Mouse (Mus musculus) gastrocnemius, adult 18-20 months (tissue): ENCODE results near the gene Spin2e. TPM values are rescaled to one million over a fixed set of nuclear protein-coding genes. Genes with fewer than 3 reads are reported as not detected.
"Not testable (repeated sequence)": the region's sequence is repeated elsewhere in the genome, so short reads cannot be mapped to it uniquely, and the experiment has no call there.

ENCODE experiments used
- DNase-seq: peaks from one replicate; pipeline ENCODE4 v3.0.0; 2021; ENCODE audit warnings: low spot score
- long read RNA-seq, 2 experiments: library from polyadenylated mRNA; stranded (forward); transcript quantifications; one replicate each; pipeline ENCODE4 v2.0.0; 2021
- total RNA-seq, 2 experiments: library from RNA; stranded (reverse); gene quantifications; 2 replicates each; pipeline ENCODE4 v1.2.3; 2021

Spin2e gene
- not detected for total RNA-seq
- long read RNA-seq, experiment 1: 0 reads
- long read RNA-seq, experiment 2: 0 reads

GRCm38 (mm10) chrX:31618820-31619219, at the start of gene Spin2e:
Gene Spin2e, minus strand, starts transcription at chrX:31618920.
- not testable (repeated sequence) for DNase-seq

DNA sequence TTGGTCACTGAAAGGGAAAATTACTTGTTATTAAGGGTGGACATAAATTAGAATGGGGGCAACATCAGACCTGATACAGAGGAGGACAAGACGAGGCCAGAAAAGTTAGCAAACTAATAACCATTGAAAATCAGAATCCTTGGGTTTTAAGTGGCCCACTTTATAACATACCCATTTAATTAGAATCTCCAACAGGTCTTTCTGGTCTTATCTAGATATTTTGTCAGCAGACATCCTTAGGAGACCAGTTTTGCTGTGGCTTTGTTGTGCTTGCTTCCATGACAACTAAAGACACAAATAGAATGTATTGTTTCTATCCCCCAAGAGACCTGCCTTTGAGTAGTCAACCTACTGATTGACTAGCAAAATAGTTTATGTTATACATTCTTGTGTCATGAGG, 44.5 kb downstream of the Spin2e start, which contains the start of gene Gm21883:
TSS of gene Gm21883 (minus strand) at position 101 of the 400 bp plus-strand sequence.
- not testable (repeated sequence) for DNase-seq

Other genes starting within 250 kb of the Spin2e start
- gene Btbd35f19, start 235.0 kb downstream of the Spin2e start, total RNA-seq: not detected
- gene Gm21883, start 44.6 kb downstream of the Spin2e start, total RNA-seq: not detected
- not detected for gene Btbd35f25, start 98.2 kb upstream of the Spin2e start, total RNA-seq